Mouse (Mus musculus): ENCODE data around the gene Vmn1r13. TPM values are rescaled to one million over a fixed set of nuclear protein-coding genes. Genes with fewer than 3 reads are reported as not detected.
"Not testable (repeated sequence)": the region's sequence is repeated elsewhere in the genome, so short reads cannot be mapped to it uniquely, and the experiment has no call there.

Gene Vmn1r13
- polyA plus RNA-seq (2012; ENCODE audit: insufficient read depth, low replicate concordance): not detected in 2 replicates

DNA sequence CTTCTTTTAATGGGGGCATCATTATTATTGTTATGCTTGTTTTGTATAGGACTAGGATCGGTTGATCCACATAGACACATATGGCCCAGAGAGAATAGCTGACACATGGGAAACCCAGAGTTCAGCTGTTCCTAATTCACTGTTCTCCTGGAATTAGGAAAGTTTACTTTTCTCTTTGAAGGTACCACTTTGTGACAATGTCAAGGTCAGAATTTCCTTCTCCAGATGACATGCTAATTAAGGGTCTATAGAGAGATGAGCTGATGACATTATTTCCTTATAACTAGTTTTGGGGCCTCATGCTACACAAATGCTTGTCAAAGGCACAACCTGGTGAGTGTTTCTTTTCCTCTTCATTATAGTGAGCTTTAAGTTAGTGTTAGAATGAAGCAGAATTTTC lies at the start of gene Vmn1r13:
Gene Vmn1r13 (plus strand): TSS at position 301 of the 400 bp plus-strand sequence.
- H3K36me3 ChIP-seq (replicated peaks; ENCODE audit: low read length); H3K4me3 ChIP-seq (replicated peaks); H3K9me3 ChIP-seq; H3K4me1 ChIP-seq; H3K27me3 ChIP-seq (replicated peaks): not testable (repeated sequence)

DNA sequence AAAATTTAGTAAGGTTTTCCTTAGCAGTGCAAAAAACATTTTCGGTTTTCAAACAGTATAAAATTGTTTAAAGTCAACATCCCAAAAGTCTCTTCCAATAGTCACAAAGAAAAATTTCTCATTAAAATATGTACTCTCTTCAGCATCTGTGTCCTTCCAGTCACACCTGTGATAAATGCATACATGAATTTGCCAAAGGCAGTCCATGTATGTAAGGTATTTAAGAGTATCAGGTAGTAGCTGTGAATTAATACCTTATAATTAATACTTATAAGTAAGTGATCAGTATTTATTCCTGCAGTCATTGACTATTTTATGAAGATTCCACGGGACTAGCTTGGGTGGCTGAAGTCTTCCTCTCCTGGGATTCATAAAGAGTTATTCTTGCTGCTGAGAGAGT lies 46.5 kb upstream of the Vmn1r13 start, which contains the start of gene Vmn1r12:
Gene Vmn1r12 (plus strand): TSS at position 301 of the 400 bp plus-strand sequence.
- Histone ChIP-seq H3K9me3 (no peaks in the 10 kb centered on the region), H3K36me3 (replicated peaks; ENCODE audit: low read length) (no peaks in the 10 kb centered on the region), H3K4me1 (no peaks in the 10 kb centered on the region), H3K4me3 (replicated peaks) (no peak within 1 kb of the TSS), H3K27me3 (replicated peaks) (no peaks in the 10 kb centered on the region)
- no peak for TF ChIP-seq GATA1 (IDR thresholded peaks at IDR 0.05; ENCODE audit: borderline replicate concordance, low read length)
- TF ChIP-seq FLI1 (IDR thresholded peaks at IDR 0.05; ENCODE audit: low read length): no peak

DNA sequence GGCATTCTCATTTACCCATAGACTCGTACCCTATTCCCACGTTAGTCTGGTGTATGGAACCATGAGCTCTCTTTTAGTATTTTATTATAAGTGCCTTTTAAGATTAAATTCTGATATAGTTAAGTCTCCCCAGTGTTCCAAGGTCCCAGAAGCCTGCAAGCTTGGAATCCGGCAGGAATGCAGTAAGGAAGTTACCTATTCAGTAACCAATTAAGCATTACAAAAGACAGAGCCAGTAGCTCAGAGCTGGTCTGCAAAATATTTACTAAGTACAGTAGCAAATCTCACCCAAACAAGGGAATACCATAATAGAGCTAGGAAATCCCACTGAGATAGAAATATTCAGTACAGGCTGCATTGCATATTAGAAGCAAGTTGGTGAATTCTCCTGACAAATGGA lies 13.1 kb upstream of the Vmn1r13 start:
- H3K9me3 ChIP-seq: not testable (repeated sequence)

DNA sequence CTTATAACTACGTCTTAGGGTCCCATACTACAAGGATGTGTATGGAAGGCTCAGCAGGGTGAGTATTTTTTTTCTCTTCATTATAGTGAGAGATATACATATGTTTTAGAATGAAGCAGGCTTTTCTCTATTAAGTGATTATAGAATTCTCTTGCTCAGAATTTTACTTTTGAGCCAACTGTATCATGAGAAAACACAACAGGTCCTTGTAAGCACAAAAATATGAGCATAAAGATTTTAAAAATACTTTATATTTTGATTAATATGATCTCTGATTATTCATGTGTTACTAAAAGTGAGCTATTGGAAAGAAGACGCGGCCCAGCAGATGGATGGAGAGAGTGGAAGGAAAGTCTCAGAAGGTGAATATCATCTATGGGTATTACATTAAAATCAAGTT lies 28.3 kb downstream of the Vmn1r13 start, which contains the start of gene Vmn1r14:
Gene Vmn1r14 (plus strand): TSS at position 301 of the 400 bp plus-strand sequence.
- H3K4me3 ChIP-seq (replicated peaks): no peak within 1 kb of the TSS
- H3K27me3 ChIP-seq (replicated peaks): no peaks in the 10 kb centered on the region
- TF ChIP-seq GATA1 (IDR thresholded peaks at IDR 0.05; ENCODE audit: borderline replicate concordance, low read length) (no peak), FLI1 (IDR thresholded peaks at IDR 0.05; ENCODE audit: low read length) (no peak)
- H3K36me3 ChIP-seq (replicated peaks; ENCODE audit: low read length): no peaks in the 10 kb centered on the region
- no peaks in the 10 kb centered on the region for H3K9me3 ChIP-seq
- no peaks in the 10 kb centered on the region for H3K4me1 ChIP-seq

More for the DNA sequence above, 13.1 kb upstream of the Vmn1r13 start:
- H3K36me3 ChIP-seq (replicated peaks; ENCODE audit: low read length); H3K27me3 ChIP-seq (replicated peaks); H3K4me3 ChIP-seq (replicated peaks); H3K4me1 ChIP-seq: not testable (repeated sequence)

DNA sequence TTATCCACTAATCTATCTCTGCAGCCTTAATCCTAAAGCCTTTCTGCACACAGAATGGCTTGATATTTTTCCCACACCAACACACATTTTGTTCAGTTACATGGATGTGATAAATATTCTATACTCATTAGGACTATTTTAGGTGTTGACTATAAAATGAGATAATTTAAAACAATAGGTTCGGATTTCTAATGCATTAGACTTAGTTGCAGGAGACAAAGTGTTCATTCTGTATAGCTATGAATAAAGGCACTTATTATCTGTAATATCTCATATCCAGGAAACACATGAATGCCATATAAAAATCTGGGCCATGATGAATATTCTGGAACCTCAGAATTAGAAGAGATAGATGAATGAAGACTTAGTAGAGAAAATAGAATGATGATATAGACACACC lies 54.6 kb downstream of the Vmn1r13 start, which contains the start of gene Vmn1r15:
Gene Vmn1r15 (plus strand): TSS at position 301 of the 400 bp plus-strand sequence.
- no peaks in the 10 kb centered on the region for H3K9me3 ChIP-seq
- TF ChIP-seq FLI1 (IDR thresholded peaks at IDR 0.05; ENCODE audit: low read length) (no peak), GATA1 (IDR thresholded peaks at IDR 0.05; ENCODE audit: borderline replicate concordance, low read length) (no peak)
- no peak within 1 kb of the TSS for H3K4me3 ChIP-seq (replicated peaks)
- H3K4me1 ChIP-seq: no peaks in the 10 kb centered on the region
- H3K36me3 ChIP-seq (replicated peaks; ENCODE audit: low read length): no peaks in the 10 kb centered on the region
- no peaks in the 10 kb centered on the region for H3K27me3 ChIP-seq (replicated peaks)

DNA sequence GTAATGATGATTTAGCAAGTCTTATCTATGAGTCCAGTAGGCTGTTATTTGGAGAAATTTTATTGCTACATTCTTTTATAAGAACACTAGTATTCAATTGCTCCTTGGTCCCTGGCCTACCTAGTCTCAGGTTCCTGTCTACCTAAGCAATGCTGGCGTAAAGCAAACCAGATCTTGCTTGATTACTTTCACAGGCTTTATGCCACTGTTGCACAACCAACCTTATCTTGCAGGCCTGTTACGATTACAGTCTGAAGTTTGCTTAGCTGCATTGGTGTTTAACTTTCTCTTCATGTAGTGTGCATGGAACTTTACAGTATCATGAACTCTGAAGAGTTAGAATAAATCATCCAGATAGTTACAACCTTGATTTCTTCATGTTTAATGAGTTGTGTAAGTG lies 57.9 kb downstream of the Vmn1r13 start:
- no peak for TF ChIP-seq GATA1 (IDR thresholded peaks at IDR 0.05; ENCODE audit: borderline replicate concordance, low read length)
- TF ChIP-seq FLI1 (IDR thresholded peaks at IDR 0.05; ENCODE audit: low read length): no peak
- Histone ChIP-seq H3K27me3 (replicated peaks) (no peaks in the 10 kb centered on the region), H3K4me1 (no peaks in the 10 kb centered on the region), H3K9me3 (no peaks in the 10 kb centered on the region), H3K36me3 (replicated peaks; ENCODE audit: low read length) (no peaks in the 10 kb centered on the region), H3K4me3 (replicated peaks) (no peak overlapping the region)

Other genes starting within 250 kb of the Vmn1r13 start
- gene Vmn1r5, start 233.0 kb upstream of the Vmn1r13 start, polyA plus RNA-seq (2012; ENCODE audit: insufficient read depth, low replicate concordance): not detected in 2 replicates
- gene Vmn1r6, start 206.0 kb upstream of the Vmn1r13 start, polyA plus RNA-seq (2012; ENCODE audit: insufficient read depth, low replicate concordance): not detected in 2 replicates
- gene Vmn1r7, start 178.0 kb upstream of the Vmn1r13 start, polyA plus RNA-seq (2012; ENCODE audit: insufficient read depth, low replicate concordance): not detected in 2 replicates
- not detected in 2 replicates for gene Vmn1r8, start 171.0 kb upstream of the Vmn1r13 start, polyA plus RNA-seq (2012; ENCODE audit: insufficient read depth, low replicate concordance)
- not detected in 2 replicates for gene Vmn1r9, start 136.5 kb upstream of the Vmn1r13 start, polyA plus RNA-seq (2012; ENCODE audit: insufficient read depth, low replicate concordance)
- gene Vmn1r10, start 93.8 kb upstream of the Vmn1r13 start, polyA plus RNA-seq (2012; ENCODE audit: insufficient read depth, low replicate concordance): not detected in 2 replicates
- not detected in 2 replicates for gene Vmn1r11, start 69.8 kb upstream of the Vmn1r13 start, polyA plus RNA-seq (2012; ENCODE audit: insufficient read depth, low replicate concordance)
- not detected in 2 replicates for gene Vmn1r12, start 46.4 kb upstream of the Vmn1r13 start, polyA plus RNA-seq (2012; ENCODE audit: insufficient read depth, low replicate concordance)
- gene Vmn1r14, start 28.4 kb downstream of the Vmn1r13 start, polyA plus RNA-seq (2012; ENCODE audit: insufficient read depth, low replicate concordance): not detected in 2 replicates
- gene Vmn1r15, start 54.7 kb downstream of the Vmn1r13 start, polyA plus RNA-seq (2012; ENCODE audit: insufficient read depth, low replicate concordance): not detected in 2 replicates
- gene Vmn1r16, start 126.2 kb downstream of the Vmn1r13 start, polyA plus RNA-seq (2012; ENCODE audit: insufficient read depth, low replicate concordance): not detected in 2 replicates
- gene Vmn1r17, start 160.4 kb downstream of the Vmn1r13 start, polyA plus RNA-seq (2012; ENCODE audit: insufficient read depth, low replicate concordance): not detected in 2 replicates
- gene Vmn1r18, start 192.5 kb downstream of the Vmn1r13 start, polyA plus RNA-seq (2012; ENCODE audit: insufficient read depth, low replicate concordance): not detected in 2 replicates
- not detected in 2 replicates for gene Vmn1r19, start 200.5 kb downstream of the Vmn1r13 start, polyA plus RNA-seq (2012; ENCODE audit: insufficient read depth, low replicate concordance)
- not detected in 2 replicates for gene Vmn1r20, start 225.6 kb downstream of the Vmn1r13 start, polyA plus RNA-seq (2012; ENCODE audit: insufficient read depth, low replicate concordance)